10 mouse cellular contexts compared by ENCODE assay signal in the genomic region with DNA sequence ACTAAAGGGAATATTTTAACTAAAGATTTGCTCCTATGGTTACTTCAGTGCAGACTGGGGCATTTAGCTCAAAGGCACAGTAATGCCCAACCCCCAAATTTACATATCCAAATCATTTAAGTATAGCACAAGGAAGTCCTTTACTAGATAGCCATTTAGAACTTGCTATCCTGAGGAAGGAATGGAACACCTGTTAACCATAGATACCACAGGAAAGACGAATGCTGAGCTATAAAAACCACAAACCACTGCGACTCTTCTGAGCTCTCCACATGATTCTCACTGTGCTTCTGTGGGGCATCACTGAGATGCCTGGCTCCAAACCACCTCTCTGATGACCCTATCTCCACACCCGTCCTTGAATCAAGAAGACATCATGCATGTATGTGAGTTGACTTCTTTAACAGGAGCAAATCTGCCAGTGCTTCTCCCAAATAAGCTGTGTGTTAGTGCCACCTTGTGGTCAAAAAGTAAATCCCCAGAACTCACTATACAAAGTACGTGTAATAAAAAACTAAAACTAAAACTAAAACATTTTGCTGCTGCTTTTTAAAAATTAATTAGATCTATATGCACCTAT. TPM values are rescaled to one million over a fixed set of nuclear protein-coding genes. Genes with fewer than 3 reads are reported as not detected.
A peak's percentile ranks its signal among the peaks of the same experiment; 100 is the strongest.
DNase-seq lines count a peak whose midpoint lies in the region; ATAC-seq and TF ChIP-seq lines count a peak whose summit lies in the region.
"Had no signal": no experiment of that assay in that cellular context is flagged by ENCODE, and none has a peak within 500 bp of the region (broad histone marks: within the 10 kb centered on the region; RNA-seq: fewer than 3 reads in every experiment).

No protein-coding gene starts in this region.

- no peak for TF ChIP-seq POLR2A in MEL (IDR thresholded peaks at IDR 0.05; ENCODE audit: control insufficient read depth in 1 of 2, insufficient read depth in 1 of 2, low read depth in 1 of 2, low read length in 2 of 2, poor library complexity in 1 of 2)

- TF ChIP-seq RAD21 in MEL (IDR thresholded peaks at IDR 0.05; ENCODE audit: low read depth, low read length), result peak; percentile 92

- ATAC-seq in hindbrain, embryonic 13.5 days (ENCODE audit: low FRiP score), result peak; percentile 26

- no peak overlapping the region for H3K9ac ChIP-seq in MEL (ENCODE audit: control insufficient read depth, low read depth, low read length, poor library complexity, severe bottlenecking)
- no peak overlapping the region for H3K9ac ChIP-seq in hindbrain, embryonic 13.5 days
- H3K9ac ChIP-seq: embryonic facial prominence, embryonic 13.5 days; liver, embryonic 13.5 days had no signal

- H3K4me2 ChIP-seq in hindbrain, embryonic 13.5 days, result no peak overlapping the region
- H3K4me2 ChIP-seq: embryonic facial prominence, embryonic 13.5 days; liver, embryonic 13.5 days had no signal

- no peaks in the 10 kb centered on the region for H3K9me3 ChIP-seq in MEL (replicated peaks; ENCODE audit: insufficient read depth, low read length)
- no peaks in the 10 kb centered on the region for H3K9me3 ChIP-seq in hindbrain, embryonic 13.5 days
- H3K9me3 ChIP-seq: embryonic facial prominence, embryonic 13.5 days; liver, embryonic 13.5 days had no signal

- peak in 1 of 2 experiments; percentile 28; a peak in 2 of 4 replicates for TF ChIP-seq EP300 in MEL (IDR thresholded peaks at IDR 0.05; ENCODE audit: low read depth in 1 of 2, low read length in 2 of 2)

- WGBS in hindbrain, embryonic 13.5 days, result 42% methylated on average over 4 of the region's 4 CpGs

- no peaks in the 10 kb centered on the region for H3K79me2 ChIP-seq in MEL (ENCODE audit: control insufficient read depth, insufficient read depth, low read length, poor library complexity)

- H3K27me3 ChIP-seq in MEL (ENCODE audit: control insufficient read depth in 1 of 2, insufficient read depth in 2 of 2, low read length in 2 of 2), result peaks cover 0 to 3% of the 10 kb centered on the region in 2 experiments; a peak in 1 of 4 replicates
- H3K27me3 ChIP-seq in hindbrain, embryonic 13.5 days, result 0 out of 2 replicates have a peak, but pooled peaks cover 3% of the 10 kb centered on the region
- H3K27me3 ChIP-seq: liver, embryonic 13.5 days had no signal

- H3K36me3 ChIP-seq in MEL (ENCODE audit: control insufficient read depth in 1 of 2, insufficient read depth in 2 of 2, low read length in 2 of 2), result no peaks in the 10 kb centered on the region
- H3K36me3 ChIP-seq in hindbrain, embryonic 13.5 days, result no peaks in the 10 kb centered on the region
- H3K36me3 ChIP-seq: embryonic facial prominence, embryonic 13.5 days; liver, embryonic 13.5 days had no signal

- no peak overlapping the region for H3K4me3 ChIP-seq in MEL (ENCODE audit: control insufficient read depth in 1 of 2, insufficient read depth in 1 of 2, low read depth in 2 of 2, low read length in 2 of 2)
- no peak overlapping the region for H3K4me3 ChIP-seq in hindbrain, embryonic 13.5 days
- H3K4me3 ChIP-seq in left cerebral cortex, adult 2 months, result no peak overlapping the region
- H3K4me3 ChIP-seq: embryonic facial prominence, embryonic 13.5 days; liver, embryonic 13.5 days had no signal

- H3K27ac ChIP-seq in MEL (ENCODE audit: control insufficient read depth, low read depth, low read length), result no peak overlapping the region
- no peak overlapping the region for H3K27ac ChIP-seq in hindbrain, embryonic 13.5 days
- H3K27ac ChIP-seq in left cerebral cortex, adult 2 months, result no peak overlapping the region
- H3K27ac ChIP-seq: embryonic facial prominence, embryonic 13.5 days; liver, embryonic 13.5 days had no signal

- peaks cover 0 to 3% of the 10 kb centered on the region in 2 experiments; a peak in 1 of 4 replicates for H3K4me1 ChIP-seq in MEL (ENCODE audit: control insufficient read depth in 1 of 2, insufficient read depth in 2 of 2, low read length in 2 of 2)
- no peaks in the 10 kb centered on the region for H3K4me1 ChIP-seq in hindbrain, embryonic 13.5 days (replicated peaks)
- H3K4me1 ChIP-seq: embryonic facial prominence, embryonic 13.5 days; liver, embryonic 13.5 days had no signal

- DNase-seq in kidney, adult 8-10 months, result peak; percentile 14 to 42
- DNase-seq in kidney, adult 11 months, result no peak
- peak; percentile 81 for DNase-seq in MEL (ENCODE audit: low read depth, low spot score)
- peak; percentile 49 to 72 for DNase-seq in cerebellum, postnatal 10 days
- peak; percentile 35 to 41 for DNase-seq in left cerebral cortex, adult 2 months (ENCODE audit: extremely low spot score in 1 of 2, low spot score in 2 of 2)
- peak; percentile 11 to 27 for DNase-seq in natural killer cell, adult 2 months (ENCODE audit: low spot score in 2 of 2)
- no peak for DNase-seq in gastrocnemius, postnatal 25 days
- DNase-seq: liver, embryonic 13.5 days had no signal

- peak; percentile 29 to 90 (median 70) for TF ChIP-seq CTCF in MEL (IDR thresholded peaks at IDR 0.05 in 2 of 3, conservative IDR thresholded peaks at IDR 0.05 in 1 of 3; ENCODE audit: control insufficient read depth in 1 of 3, insufficient read depth in 1 of 3, low read depth in 2 of 3, low read length in 3 of 3, poor library complexity in 1 of 3, severe bottlenecking in 1 of 3)
- TF ChIP-seq CTCF in left cerebral cortex, adult 2 months (IDR thresholded peaks at IDR 0.05), result peak; percentile 81

- intact Hi-C loops in left cerebral cortex, adult 2 months (cut with DNase I), result loop anchor here (2.0 to 5.0 kb wide), 4 partner anchors 46 to 1535 kb away; no protein-coding TSS in a partner anchor

TF ChIP-seq in MEL, 35 proteins besides CTCF, POLR2A, EP300 and RAD21:
- peak; percentile 84 for TF ChIP-seq SMC3 (IDR thresholded peaks at IDR 0.05; ENCODE audit: low read depth, low read length)
- TF ChIP-seq ZC3H11A (IDR thresholded peaks at IDR 0.05; ENCODE audit: low read depth, low read length), result peak; percentile 79
- TF ChIP-seq MAX (IDR thresholded peaks at IDR 0.05; ENCODE audit: low read length), result no peak
- TF ChIP-seq MAFK (IDR thresholded peaks at IDR 0.05; ENCODE audit: borderline replicate concordance, low read depth, low read length), result no peak
- TF ChIP-seq TAL1 (IDR thresholded peaks at IDR 0.05; ENCODE audit: low read length), result peak; percentile 46
- no peak for TF ChIP-seq TBP (IDR thresholded peaks at IDR 0.05; ENCODE audit: low read depth, low read length)
- TF ChIP-seq RCOR1 (IDR thresholded peaks at IDR 0.05; ENCODE audit: low read depth, low read length), result peak; percentile 49; the same call in 1 of the 2 replicates
- peak; percentile 47; the same call in 1 of the 2 replicates for TF ChIP-seq SIN3A (IDR thresholded peaks at IDR 0.05; ENCODE audit: low read length)
- TF ChIP-seq BHLHE40 (IDR thresholded peaks at IDR 0.05; ENCODE audit: borderline replicate concordance, low read depth, low read length), result 0 out of 2 replicates have a peak, but pooled peaks have one; percentile 26
- TF ChIP-seq GABPA (IDR thresholded peaks at IDR 0.05; ENCODE audit: low read depth, low read length), result no peak
- no peak for TF ChIP-seq USF1 (IDR thresholded peaks at IDR 0.05; ENCODE audit: low read depth, low read length)
TF ChIP-seq in MEL: peak in this region for 6.

RNA-seq across cellular contexts. Expression of gene Tma16, which starts 10.8 kb away (rescaled TPM):
- total RNA-seq in MEL (2012; rRNA removed), result 26.7 and 33.2 TPM in 2 replicates
- polyA plus RNA-seq in MEL (2012; ENCODE audit: insufficient read depth in 1 of 2, insufficient read length in 2 of 2, low read depth in 1 of 2, low replicate concordance in 2 of 2, missing spikeins in 1 of 2), result 10 to 100 TPM in 1 of 2 experiments, not detected in 1; 29.4 TPM
- 10.9 and 13.0 TPM in 2 replicates for polyA plus RNA-seq in hindbrain, embryonic 13.5 days (2015; fragmentation: Nextera tagmentation; extraction: Ambion mirVana)
- total RNA-seq in left cerebral cortex, adult 2 months (2021), result 10 to 100 TPM in 1 of 2 experiments, 1 to 10 TPM in 1; 9.8 to 10.6 TPM
- total RNA-seq in gastrocnemius, postnatal 25 days (2021), result 1 to 10 TPM; 3.8 to 4.7 TPM

RNA-seq across cellular contexts. Expression of gene Tktl2, which starts 14.5 kb away (rescaled TPM):
- total RNA-seq in MEL (2012; rRNA removed), result not detected in 2 replicates
- polyA plus RNA-seq in MEL (2012; ENCODE audit: insufficient read depth in 1 of 2, insufficient read length in 2 of 2, low read depth in 1 of 2, low replicate concordance in 2 of 2, missing spikeins in 1 of 2), result not detected
- 0.05 TPM in 1 of 2 replicates, not detected in the other for polyA plus RNA-seq in hindbrain, embryonic 13.5 days (2015; fragmentation: Nextera tagmentation; extraction: Ambion mirVana)
- under 1 TPM; 0.14 to 0.18 TPM for total RNA-seq in left cerebral cortex, adult 2 months (2021)
- not detected for total RNA-seq in gastrocnemius, postnatal 25 days (2021)
- polyA plus RNA-seq: embryonic facial prominence, embryonic 13.5 days; liver, embryonic 13.5 days had no signal

Comparison
In these comparisons a context has a peak if more than half of its experiments do, and no peak if none do; other contexts are left out.
1. DNase-seq: peak in kidney, adult 8-10 months (2 of 2), MEL (single experiment), cerebellum, postnatal 10 days (2 of 2), left cerebral cortex, adult 2 months (2 of 2) and natural killer cell, adult 2 months (2 of 2); none in kidney, adult 11 months (single experiment) and gastrocnemius, postnatal 25 days (single experiment).